Mouse (Mus musculus): Measurements from ENCODE around the gene Fanci. TPM values are rescaled to one million over a fixed set of nuclear protein-coding genes. Genes with fewer than 3 reads are reported as not detected.

The Fanci gene
- polyA plus RNA-seq, 1 experiment: 0.34 TPM

DNA sequence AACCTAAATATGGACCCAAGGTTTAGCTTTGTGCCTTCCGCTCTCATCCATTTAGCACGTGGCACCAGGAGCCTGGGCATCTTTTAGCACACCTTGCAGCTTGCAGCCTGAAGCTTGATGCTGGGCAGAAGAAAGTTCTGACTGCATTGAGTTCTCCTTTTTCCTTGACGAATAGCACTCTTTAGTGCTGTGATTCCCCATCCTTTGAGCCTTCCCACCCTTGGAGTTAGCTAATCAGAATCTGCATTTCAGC, 32.6 kb upstream of the Fanci start:
- Histone ChIP-seq H3K27ac (ENCODE audit: insufficient read depth, low read length) (no peak overlapping the region), H3K4me3 (replicated peaks; ENCODE audit: insufficient read depth, low read depth, low read length) (no peak overlapping the region), H3K4me1 (ENCODE audit: control insufficient read depth, insufficient read depth, low read length) (peaks cover 6% of the 10 kb centered on the region), H3K27me3 (ENCODE audit: control insufficient read depth, insufficient read depth, low read length) (no peaks in the 10 kb centered on the region)
- no peak for TF ChIP-seq POLR2A (IDR thresholded peaks at IDR 0.05; ENCODE audit: borderline replicate concordance, insufficient read depth, low read length)
- TF ChIP-seq CTCF (IDR thresholded peaks at IDR 0.05; ENCODE audit: borderline replicate concordance, insufficient read depth, low read depth, low read length): no peak
- no peak for DNase-seq
- WGBS: 61% methylated on average over 3 of the region's 3 CpGs

DNA sequence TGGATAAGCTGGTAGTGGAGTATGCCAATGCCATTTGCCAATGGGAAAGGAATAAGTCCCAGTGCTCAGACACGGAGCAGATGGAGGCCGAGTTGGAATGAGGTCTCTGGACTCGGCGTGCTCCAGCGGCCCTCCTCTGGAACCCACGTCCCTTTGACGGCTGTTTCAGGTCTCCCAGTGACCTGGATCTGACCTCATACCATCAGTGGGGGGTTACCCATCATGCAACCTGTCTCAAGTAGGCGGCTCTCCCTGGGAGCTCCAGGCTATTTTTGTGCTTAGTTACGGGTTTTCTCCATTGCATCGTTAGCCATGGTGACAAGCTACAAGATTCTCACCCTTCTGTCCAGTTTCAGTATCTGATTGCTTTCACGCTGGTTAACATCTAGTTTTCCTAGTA, 31.7 kb upstream of the Fanci start:
- Histone ChIP-seq H3K4me3 (replicated peaks; ENCODE audit: insufficient read depth, low read depth, low read length) (no peak overlapping the region), H3K27ac (ENCODE audit: insufficient read depth, low read length) (no peak overlapping the region), H3K27me3 (ENCODE audit: control insufficient read depth, insufficient read depth, low read length) (no peaks in the 10 kb centered on the region), H3K4me1 (ENCODE audit: control insufficient read depth, insufficient read depth, low read length) (peaks cover 6% of the 10 kb centered on the region)
- no peak for TF ChIP-seq POLR2A (IDR thresholded peaks at IDR 0.05; ENCODE audit: borderline replicate concordance, insufficient read depth, low read length)
- TF ChIP-seq CTCF (IDR thresholded peaks at IDR 0.05; ENCODE audit: borderline replicate concordance, insufficient read depth, low read depth, low read length): no peak
- DNase-seq: no peak
- WGBS: 28% methylated on average over 11 of the region's 11 CpGs

DNA sequence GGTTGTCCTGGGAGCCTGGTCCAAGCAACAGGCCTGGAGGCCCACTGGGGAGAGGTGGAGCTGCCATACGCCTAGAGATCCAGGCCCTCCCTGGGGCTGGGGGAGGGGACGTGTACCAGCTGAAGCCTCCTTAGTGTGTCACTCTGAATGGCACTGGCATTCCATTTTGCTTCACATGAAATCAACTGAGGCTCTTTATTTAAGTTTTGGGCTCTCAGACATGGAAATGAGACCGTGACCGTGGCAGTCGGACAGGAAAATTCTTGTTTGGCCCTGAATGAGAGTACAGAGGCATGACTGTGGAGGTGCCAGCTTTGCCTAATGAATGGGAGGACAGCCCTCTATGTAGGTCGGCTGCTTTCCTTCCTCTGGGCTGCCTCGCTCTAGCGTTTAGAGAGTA, 29.5 kb upstream of the Fanci start:
- Histone ChIP-seq H3K27me3 (ENCODE audit: control insufficient read depth, insufficient read depth, low read length) (no peaks in the 10 kb centered on the region), H3K4me3 (replicated peaks; ENCODE audit: insufficient read depth, low read depth, low read length) (no peak overlapping the region), H3K4me1 (ENCODE audit: control insufficient read depth, insufficient read depth, low read length) (peaks cover 6% of the 10 kb centered on the region), H3K27ac (ENCODE audit: insufficient read depth, low read length) (no peak overlapping the region)
- DNase-seq: no peak
- TF ChIP-seq CTCF (IDR thresholded peaks at IDR 0.05; ENCODE audit: borderline replicate concordance, insufficient read depth, low read depth, low read length) (no peak), POLR2A (IDR thresholded peaks at IDR 0.05; ENCODE audit: borderline replicate concordance, insufficient read depth, low read length) (no peak)
- 41% methylated on average over 8 of the region's 8 CpGs for WGBS

DNA sequence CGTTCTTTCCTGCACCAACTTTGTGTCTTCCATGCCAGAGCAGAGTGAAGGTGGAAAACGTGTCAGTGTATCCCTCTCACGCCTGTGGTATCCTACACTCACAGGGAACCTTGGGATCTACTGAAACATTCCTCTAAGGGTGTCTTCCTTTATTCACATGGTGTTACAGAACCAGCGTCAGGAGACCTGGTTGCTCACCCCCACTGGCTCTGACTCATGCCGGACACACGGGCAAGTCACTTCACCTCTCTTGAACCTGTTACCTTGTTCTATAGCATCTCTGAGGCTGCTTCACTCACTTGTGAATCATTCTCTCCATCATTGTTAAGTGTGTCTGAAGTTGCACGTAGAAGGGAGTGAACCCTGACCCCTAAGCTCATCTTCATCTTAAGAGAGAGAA, 28.9 kb upstream of the Fanci start:
- DNase-seq: no peak
- no peak overlapping the region for H3K27ac ChIP-seq (ENCODE audit: insufficient read depth, low read length)
- no peak overlapping the region for H3K4me3 ChIP-seq (replicated peaks; ENCODE audit: insufficient read depth, low read depth, low read length)
- H3K4me1 ChIP-seq (ENCODE audit: control insufficient read depth, insufficient read depth, low read length): peaks cover 6% of the 10 kb centered on the region
- TF ChIP-seq CTCF (IDR thresholded peaks at IDR 0.05; ENCODE audit: borderline replicate concordance, insufficient read depth, low read depth, low read length) (no peak), POLR2A (IDR thresholded peaks at IDR 0.05; ENCODE audit: borderline replicate concordance, insufficient read depth, low read length) (no peak)
- WGBS: 79% methylated on average over 7 of the region's 7 CpGs
- H3K27me3 ChIP-seq (ENCODE audit: control insufficient read depth, insufficient read depth, low read length): no peaks in the 10 kb centered on the region

DNA sequence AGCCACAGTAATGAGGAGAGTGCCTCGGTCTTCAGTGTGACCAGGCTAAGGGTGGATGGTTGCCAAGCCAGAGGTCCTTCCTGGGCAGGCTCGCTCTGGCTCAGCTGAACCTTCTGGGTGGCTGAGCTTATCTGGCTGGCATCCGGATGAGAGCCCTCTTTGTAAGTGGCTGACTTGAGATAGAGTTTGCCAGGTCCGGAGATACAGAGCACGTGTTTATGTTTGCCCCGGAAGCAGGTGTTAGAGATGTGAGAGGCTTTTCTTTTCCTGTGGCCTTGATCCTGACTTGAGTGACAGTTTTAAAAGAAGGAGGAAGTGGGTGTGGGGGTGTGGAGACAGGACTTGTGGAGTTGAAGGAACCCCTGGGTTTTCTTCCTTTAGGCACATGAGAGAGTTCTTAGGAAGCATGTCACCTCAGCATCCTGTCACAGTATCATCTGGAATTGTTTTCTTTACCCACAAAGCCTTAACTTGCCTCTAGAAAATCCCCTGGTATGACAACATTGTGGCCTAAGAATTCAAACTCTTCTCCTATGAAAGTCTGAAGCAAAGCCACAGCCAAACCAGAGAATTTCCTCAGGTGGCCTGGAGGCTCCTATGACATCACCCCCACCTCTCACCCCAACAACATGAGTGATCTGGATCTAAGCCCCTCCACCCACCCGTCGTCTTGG, 28.2 kb upstream of the Fanci start:
- H3K27ac ChIP-seq (ENCODE audit: insufficient read depth, low read length): no peak overlapping the region
- H3K27me3 ChIP-seq (ENCODE audit: control insufficient read depth, insufficient read depth, low read length): no peaks in the 10 kb centered on the region
- TF ChIP-seq POLR2A (IDR thresholded peaks at IDR 0.05; ENCODE audit: borderline replicate concordance, insufficient read depth, low read length) (no peak), CTCF (IDR thresholded peaks at IDR 0.05; ENCODE audit: borderline replicate concordance, insufficient read depth, low read depth, low read length) (no peak)
- WGBS: 25% methylated on average over 8 of the region's 8 CpGs
- H3K4me3 ChIP-seq (replicated peaks; ENCODE audit: insufficient read depth, low read depth, low read length): no peak overlapping the region
- peak in 1 of 2 experiments; percentile 38 for DNase-seq
- H3K4me1 ChIP-seq (ENCODE audit: control insufficient read depth, insufficient read depth, low read length): peaks cover 6% of the 10 kb centered on the region

DNA sequence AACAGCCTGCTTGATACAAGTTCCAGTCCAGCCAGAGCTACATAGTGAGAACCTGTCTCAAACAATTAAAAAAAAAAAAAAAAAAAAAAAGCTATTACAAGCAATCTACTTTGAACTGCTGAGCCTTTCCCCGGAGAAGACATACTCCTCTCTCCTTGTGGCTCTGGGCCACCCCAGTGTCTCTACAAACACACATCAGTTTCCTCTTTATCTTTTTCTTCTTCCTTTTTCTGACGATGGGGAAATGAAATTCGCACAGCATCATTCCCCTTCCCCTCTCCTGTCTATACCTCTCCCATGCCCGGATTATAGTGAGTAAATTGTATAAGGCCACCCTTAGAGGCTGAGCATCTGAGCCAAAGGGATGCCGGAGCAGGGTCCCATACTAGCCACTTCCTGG, 23.1 kb upstream of the Fanci start:
- Histone ChIP-seq H3K4me1 (ENCODE audit: control insufficient read depth, insufficient read depth, low read length) (no peaks in the 10 kb centered on the region), H3K27ac (ENCODE audit: insufficient read depth, low read length) (no peak overlapping the region), H3K27me3 (ENCODE audit: control insufficient read depth, insufficient read depth, low read length) (no peaks in the 10 kb centered on the region), H3K4me3 (replicated peaks; ENCODE audit: insufficient read depth, low read depth, low read length) (no peak overlapping the region)
- WGBS: 83% methylated on average over 5 of the region's 5 CpGs
- TF ChIP-seq POLR2A (IDR thresholded peaks at IDR 0.05; ENCODE audit: borderline replicate concordance, insufficient read depth, low read length): no peak
- TF ChIP-seq CTCF (IDR thresholded peaks at IDR 0.05; ENCODE audit: borderline replicate concordance, insufficient read depth, low read depth, low read length): no peak
- DNase-seq: no peak

DNA sequence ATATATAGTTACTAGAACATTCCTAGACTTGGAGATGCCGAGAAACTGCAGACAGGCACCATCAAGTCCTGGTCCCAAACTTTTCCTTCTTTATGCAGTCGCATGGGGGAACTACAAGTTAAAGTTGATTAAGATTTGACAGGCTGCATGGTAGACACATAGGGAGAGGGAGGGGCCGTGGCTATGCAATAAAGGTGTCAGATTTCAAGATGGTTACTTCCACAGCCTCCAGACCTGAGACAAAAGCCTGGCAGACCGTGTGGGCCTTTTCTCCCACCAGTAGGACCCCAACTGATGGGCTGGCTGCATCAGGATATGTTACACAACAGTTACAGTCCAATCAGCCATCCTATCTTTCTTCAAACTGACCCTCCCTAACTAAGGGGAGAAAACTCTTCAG, 22.3 kb upstream of the Fanci start:
- DNase-seq: no peak
- WGBS: 28% methylated on average over 4 of the region's 4 CpGs
- no peaks in the 10 kb centered on the region for H3K27me3 ChIP-seq (ENCODE audit: control insufficient read depth, insufficient read depth, low read length)
- H3K4me3 ChIP-seq (replicated peaks; ENCODE audit: insufficient read depth, low read depth, low read length): no peak overlapping the region
- no peaks in the 10 kb centered on the region for H3K4me1 ChIP-seq (ENCODE audit: control insufficient read depth, insufficient read depth, low read length)
- no peak overlapping the region for H3K27ac ChIP-seq (ENCODE audit: insufficient read depth, low read length)
- TF ChIP-seq CTCF (IDR thresholded peaks at IDR 0.05; ENCODE audit: borderline replicate concordance, insufficient read depth, low read depth, low read length) (no peak), POLR2A (IDR thresholded peaks at IDR 0.05; ENCODE audit: borderline replicate concordance, insufficient read depth, low read length) (no peak)

DNA sequence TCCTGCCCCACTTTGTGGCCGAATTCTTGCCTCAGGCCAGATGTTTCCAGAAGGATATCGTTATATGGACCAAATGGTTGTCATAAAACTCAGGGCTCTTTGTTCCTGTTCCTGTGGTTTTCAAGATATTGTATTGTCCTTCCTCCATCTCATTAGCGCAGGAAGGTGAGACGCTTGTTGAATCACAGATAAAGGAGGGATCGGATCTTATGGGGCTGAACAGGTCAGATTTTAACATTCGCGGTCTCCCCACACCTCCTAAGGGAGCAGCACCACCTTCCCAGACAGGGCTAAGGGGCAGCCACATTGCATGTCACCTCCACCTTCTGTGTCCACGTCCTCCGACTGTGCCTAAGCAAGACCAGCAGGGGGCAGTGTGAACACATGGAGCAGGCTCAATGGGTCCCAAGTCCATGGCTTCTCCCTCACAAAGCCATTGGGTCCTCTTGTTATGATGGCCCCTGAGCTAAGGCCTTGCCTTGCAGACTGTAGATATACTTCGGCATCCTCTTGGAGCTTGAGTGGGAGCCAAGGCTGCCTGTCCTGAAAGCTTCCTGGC, 20.3 kb upstream of the Fanci start:
- peak; percentile 38 to 51 for DNase-seq
- Histone ChIP-seq H3K27ac (ENCODE audit: insufficient read depth, low read length) (no peak overlapping the region), H3K4me1 (ENCODE audit: control insufficient read depth, insufficient read depth, low read length) (no peaks in the 10 kb centered on the region), H3K4me3 (replicated peaks; ENCODE audit: insufficient read depth, low read depth, low read length) (no peak overlapping the region), H3K27me3 (ENCODE audit: control insufficient read depth, insufficient read depth, low read length) (no peaks in the 10 kb centered on the region)
- TF ChIP-seq CTCF (IDR thresholded peaks at IDR 0.05; ENCODE audit: borderline replicate concordance, insufficient read depth, low read depth, low read length) (peak; percentile 76), POLR2A (IDR thresholded peaks at IDR 0.05; ENCODE audit: borderline replicate concordance, insufficient read depth, low read length) (no peak)
- WGBS: 51% methylated on average over 10 of the region's 10 CpGs

Data from cerebellum, adult 2 months (tissue).